Mouse (Mus musculus) midbrain, postnatal 0 days (tissue): Measurements from ENCODE around the gene Polr1e. TPM values are rescaled to one million over a fixed set of nuclear protein-coding genes. Genes with fewer than 3 reads are reported as not detected.
"Not testable (repeated sequence)": the region's sequence is repeated elsewhere in the genome, so short reads cannot be mapped to it uniquely, and the experiment has no call there.

Experiments
- ATAC-seq: fragments of 200-750 bp; cut with Nextera tagmentation; 2 replicates; pipeline ENCODE4 v1.8.0; 2017; ENCODE audit warnings: moderate number of reproducible peaks, mild to moderate bottlenecking, moderate TSS enrichment, moderate library complexity; ENCODE audit not compliant: low FRiP score
- DNase-seq: peaks from one replicate; pipeline ENCODE4 v3.0.0-alpha.2; 2015; ENCODE audit warnings: low spot score
- H3K27ac ChIP-seq: fragments of 300-500 bp; sonication (generic); 2 replicates; pipeline ENCODE4 v1.5.1; 2014; ENCODE audit warnings: low read depth, mild to moderate bottlenecking, low read length, mixed read lengths
- H3K27me3 ChIP-seq: fragments of 300-500 bp; sonication (generic); 2 replicates; pipeline ENCODE4 v1.6.1; 2014; ENCODE audit warnings: low read length, control low read depth, mixed read lengths; ENCODE audit not compliant: insufficient read depth
- H3K36me3 ChIP-seq: fragments of 300-500 bp; sonication (generic); 2 replicates; pipeline ENCODE4 v1.6.1; 2014; ENCODE audit warnings: low read length, control low read depth, mixed read lengths; ENCODE audit not compliant: insufficient read depth
- H3K4me1 ChIP-seq: fragments of 300-500 bp; sonication (generic); 2 replicates; pipeline ENCODE4 v1.6.1; 2014; ENCODE audit warnings: mild to moderate bottlenecking, control low read depth, antibody characterized with exemption, low read length, mixed read lengths; ENCODE audit not compliant: insufficient read depth
- H3K4me2 ChIP-seq: fragments of 300-500 bp; sonication (generic); 2 replicates; pipeline ENCODE4 v1.6.1; 2014; ENCODE audit warnings: low read depth, mild to moderate bottlenecking, low read length, mixed read lengths; ENCODE audit not compliant: poor library complexity, severe bottlenecking
- H3K4me3 ChIP-seq: fragments of 300-500 bp; sonication (generic); 2 replicates; pipeline ENCODE4 v1.5.1; 2014; ENCODE audit warnings: low read depth, mild to moderate bottlenecking, low read length, moderate library complexity
- H3K9ac ChIP-seq: fragments of 300-500 bp; sonication (generic); replicated peaks from 2 replicates; pipeline ENCODE4 v1.6.1; 2014; ENCODE audit warnings: mild to moderate bottlenecking, low read length, moderate library complexity, mixed read lengths; ENCODE audit not compliant: poor library complexity, severe bottlenecking
- H3K9me3 ChIP-seq: fragments of 300-500 bp; sonication (generic); 2 replicates; pipeline ENCODE4 v1.6.1; 2016; ENCODE audit warnings: low read length, control low read depth
- CTCF ChIP-seq: IDR thresholded peaks from 2 replicates; pipeline ENCODE4 v1.5.1; 2016; ENCODE audit warnings: antibody characterized with exemption, mild to moderate bottlenecking
- WGBS: fragments of 180-500 bp; shearing (Covaris S2); extraction: QIAGEN DNeasy Blood & Tissue Kit; methylation state at CpG from one replicate; pipeline ENCODE4 v1.1.7; 2014; 5-methylcytosine and 5-hydroxymethylcytosine counted together
- polyA plus RNA-seq: library from polyadenylated mRNA; unstranded; fragments of >200 nt; fragmentation: Nextera tagmentation; extraction: Ambion mirVana; gene quantifications from 2 replicates; pipeline ENCODE4 v1.2.1, GENCODE M21; 2015
- total RNA-seq: library from RNA; depleted of rRNA; stranded (reverse); fragments of >200 nt; gene quantifications from 2 replicates; pipeline ENCODE4 v1.2.3, GENCODE M21; 2014

Polr1e gene
- total and polyA plus RNA-seq, 2 experiments from 2014 or later: 12.0 to 21.0 TPM

GRCm38 (mm10) chr4:45037455-45038410, 19.4 kb downstream of the Polr1e start:
- 94% methylated on average over 13 of the region's 13 CpGs for WGBS
- H3K36me3 ChIP-seq: peaks cover 61% of the 10 kb centered on the region
- no peaks in the 10 kb centered on the region for H3K4me1 ChIP-seq
- DNase-seq (no peak), ATAC-seq (no peak)
- H3K9me3 ChIP-seq: no peaks in the 10 kb centered on the region
- H3K9ac ChIP-seq: no peak overlapping the region
- no peak overlapping the region for H3K4me3 ChIP-seq
- no peak overlapping the region for H3K4me2 ChIP-seq
- H3K27ac ChIP-seq: no peak overlapping the region
- no peaks in the 10 kb centered on the region for H3K27me3 ChIP-seq
- TF ChIP-seq CTCF: no peak

GRCm38 (mm10) chr4:45038879-45039278, 20.5 kb downstream of the Polr1e start:
- peaks cover 59% of the 10 kb centered on the region for H3K36me3 ChIP-seq
- H3K27ac ChIP-seq, ATAC-seq, H3K9ac ChIP-seq, H3K27me3 ChIP-seq, H3K4me1 ChIP-seq, H3K9me3 ChIP-seq, H3K4me2 ChIP-seq, DNase-seq, H3K4me3 ChIP-seq: not testable (repeated sequence)
- TF ChIP-seq CTCF: peak; percentile 43
- 55% methylated on average over 8 of the region's 8 CpGs for WGBS

- not testable (repeated sequence) for H3K9me3 ChIP-seq, H3K4me1 ChIP-seq, H3K4me3 ChIP-seq, H3K27me3 ChIP-seq, H3K27ac ChIP-seq, DNase-seq, ATAC-seq, H3K9ac ChIP-seq, H3K4me2 ChIP-seq
- H3K36me3 ChIP-seq: peaks cover 61% of the 10 kb centered on the region
- WGBS: 94% methylated on average over 7 of the region's 7 CpGs
Measured at GRCm38 (mm10) chr4:45039546-45039945, 21.2 kb downstream of the Polr1e start.

GRCm38 (mm10) chr4:45040795-45041194, 22.4 kb downstream of the Polr1e start:
- DNase-seq (no peak), ATAC-seq (no peak)
- H3K4me2 ChIP-seq: no peak overlapping the region
- H3K9ac ChIP-seq: no peak overlapping the region
- no peak overlapping the region for H3K4me3 ChIP-seq
- WGBS: 84% methylated on average over 7 of the region's 7 CpGs
- no peak for TF ChIP-seq CTCF
- no peaks in the 10 kb centered on the region for H3K4me1 ChIP-seq
- H3K9me3 ChIP-seq: no peaks in the 10 kb centered on the region
- H3K36me3 ChIP-seq: peaks cover 59% of the 10 kb centered on the region
- H3K27ac ChIP-seq: no peak overlapping the region
- no peaks in the 10 kb centered on the region for H3K27me3 ChIP-seq

GRCm38 (mm10) chr4:45046679-45047078, 28.3 kb downstream of the Polr1e start:
- Histone ChIP-seq H3K36me3 (peaks cover 46% of the 10 kb centered on the region), H3K9ac (no peak overlapping the region), H3K27me3 (no peaks in the 10 kb centered on the region), H3K9me3 (no peaks in the 10 kb centered on the region), H3K4me3 (no peak overlapping the region), H3K4me1 (no peaks in the 10 kb centered on the region), H3K27ac (no peak overlapping the region), H3K4me2 (no peak overlapping the region)
- no peak for TF ChIP-seq CTCF
- WGBS: 93% methylated on average over 5 of the region's 5 CpGs
- DNase-seq (no peak), ATAC-seq (no peak)

- Histone ChIP-seq H3K4me3 (no peak overlapping the region), H3K27me3 (no peaks in the 10 kb centered on the region), H3K4me1 (no peaks in the 10 kb centered on the region), H3K4me2 (no peak overlapping the region), H3K36me3 (peaks cover 42% of the 10 kb centered on the region), H3K9ac (no peak overlapping the region), H3K27ac (no peak overlapping the region), H3K9me3 (no peaks in the 10 kb centered on the region)
- whole genome bisulfite sequencing: 70% methylated on average over 9 of the region's 9 CpGs
- DNase-seq (peak; percentile 65), ATAC-seq (no peak)
- no peak for TF ChIP-seq CTCF
Measured at GRCm38 (mm10) chr4:45047286-45047887, 29.0 kb downstream of the Polr1e start.
